Mouse (Mus musculus) limb, embryonic 12.5 days (tissue): ENCODE measurements around the gene Fgf12. TPM values are rescaled to one million over a fixed set of nuclear protein-coding genes. Genes with fewer than 3 reads are reported as not detected.

Experiments used
- ATAC-seq: fragments of 200-750 bp; cut with Nextera tagmentation; 2 replicates; pipeline ENCODE4 v1.8.0; 2017; ENCODE audit warnings: low read depth, moderate TSS enrichment; ENCODE audit not compliant: insufficient number of reproducible peaks, insufficient read depth, low FRiP score, low TSS enrichment
- H3K27ac ChIP-seq: fragments of 300-500 bp; sonication (generic); 2 replicates; pipeline ENCODE4 v1.5.1; 2016; ENCODE audit warnings: mild to moderate bottlenecking, moderate library complexity
- H3K27me3 ChIP-seq: fragments of 300-500 bp; sonication (generic); 2 replicates; pipeline ENCODE4 v1.6.1; 2016; ENCODE audit warnings: mild to moderate bottlenecking, moderate library complexity
- H3K36me3 ChIP-seq: fragments of 300-500 bp; sonication (generic); 2 replicates; pipeline ENCODE4 v1.6.1; 2016; ENCODE audit warnings: mild to moderate bottlenecking, moderate library complexity
- H3K4me1 ChIP-seq: fragments of 300-500 bp; sonication (generic); replicated peaks from 2 replicates; pipeline ENCODE4 v1.6.1; 2016
- H3K4me2 ChIP-seq: fragments of 300-500 bp; sonication (generic); 2 replicates; pipeline ENCODE4 v1.6.1; 2016; ENCODE audit warnings: mild to moderate bottlenecking, moderate library complexity
- H3K4me3 ChIP-seq: fragments of 300-500 bp; sonication (generic); replicated peaks from 2 replicates; pipeline ENCODE4 v1.5.1; 2016; ENCODE audit warnings: mild to moderate bottlenecking
- H3K9ac ChIP-seq: fragments of 300-500 bp; sonication (generic); replicated peaks from 2 replicates; pipeline ENCODE4 v1.6.1; 2016; ENCODE audit warnings: mild to moderate bottlenecking, moderate library complexity
- H3K9me3 ChIP-seq: fragments of 300-500 bp; sonication (generic); 2 replicates; pipeline ENCODE4 v1.6.1; 2016; ENCODE audit warnings: mild to moderate bottlenecking, moderate library complexity
- WGBS: fragments of 180-500 bp; shearing (Covaris S2); methylation state at CpG from one replicate; pipeline ENCODE4 v1.1.7; 2016; 5-methylcytosine and 5-hydroxymethylcytosine counted together
- polyA plus RNA-seq: library from polyadenylated mRNA; unstranded; fragments of >200 nt; fragmentation: Nextera tagmentation; extraction: Ambion mirVana; gene quantifications from 2 replicates; pipeline ENCODE4 v1.2.1, GENCODE M21; 2016

The Fgf12 gene
- polyA plus RNA-seq, 1 experiment from 2014 or later = 5.2 TPM

- Histone ChIP-seq H3K9ac (no peak overlapping the region), H3K4me2 (peak overlapping the region; percentile 27; the same call in 1 of the 2 replicates)
- WGBS = 6% methylated on average over 3 of the region's 3 CpGs
Measured at GRCm38 (mm10) chr16:28610940-28611339, 141.9 kb downstream of the Fgf12 start.

GRCm38 (mm10) chr16:28603155-28603554 lies 149.7 kb downstream of the Fgf12 start:
- no peaks in the 10 kb centered on the region for H3K4me1 ChIP-seq
- 77% methylated on average over 1 of the region's 1 CpGs for WGBS
- no peak overlapping the region for H3K4me2 ChIP-seq
- no peak overlapping the region for H3K27ac ChIP-seq
- no peaks in the 10 kb centered on the region for H3K27me3 ChIP-seq
- H3K9me3 ChIP-seq = no peaks in the 10 kb centered on the region
- no peaks in the 10 kb centered on the region for H3K36me3 ChIP-seq
- no peak for ATAC-seq
- H3K4me3 ChIP-seq = no peak overlapping the region
- H3K9ac ChIP-seq = no peak overlapping the region

More at GRCm38 (mm10) chr16:28610940-28611339, 141.9 kb downstream of the Fgf12 start:
- ATAC-seq = no peak; the same call in 1 of the 2 replicates
- no peaks in the 10 kb centered on the region for H3K9me3 ChIP-seq
- no peaks in the 10 kb centered on the region for H3K36me3 ChIP-seq
- H3K4me3 ChIP-seq = no peak overlapping the region
- peaks cover 15% of the 10 kb centered on the region for H3K4me1 ChIP-seq
- no peak overlapping the region for H3K27ac ChIP-seq
- H3K27me3 ChIP-seq = no peaks in the 10 kb centered on the region

GRCm38 (mm10) chr16:28601723-28602122 lies 151.1 kb downstream of the Fgf12 start:
- no peak overlapping the region for H3K4me3 ChIP-seq
- H3K4me1 ChIP-seq = no peaks in the 10 kb centered on the region
- H3K27me3 ChIP-seq = no peaks in the 10 kb centered on the region
- WGBS = 72% methylated on average over 4 of the region's 4 CpGs
- H3K4me2 ChIP-seq = no peak overlapping the region
- H3K9ac ChIP-seq = no peak overlapping the region
- no peak for ATAC-seq
- no peaks in the 10 kb centered on the region for H3K9me3 ChIP-seq
- no peak overlapping the region for H3K27ac ChIP-seq
- no peaks in the 10 kb centered on the region for H3K36me3 ChIP-seq

- Histone ChIP-seq H3K27me3 (peaks cover 7% of the 10 kb centered on the region; the same call in 1 of the 2 replicates), H3K4me2 (no peak overlapping the region), H3K36me3 (no peaks in the 10 kb centered on the region), H3K27ac (no peak overlapping the region), H3K9ac (no peak overlapping the region), H3K4me1 (no peaks in the 10 kb centered on the region), H3K9me3 (no peaks in the 10 kb centered on the region), H3K4me3 (no peak overlapping the region)
- ATAC-seq = no peak
- WGBS = 82% methylated on average over 13 of the region's 13 CpGs
Measured at GRCm38 (mm10) chr16:28596112-28596511, 156.8 kb downstream of the Fgf12 start.

- Histone ChIP-seq H3K27ac (no peak overlapping the region), H3K9me3 (no peaks in the 10 kb centered on the region), H3K4me3 (peak overlapping the region; percentile 33), H3K27me3 (peaks cover 7% of the 10 kb centered on the region; the same call in 1 of the 2 replicates), H3K4me2 (peak overlapping the region; percentile 56), H3K36me3 (no peaks in the 10 kb centered on the region), H3K9ac (no peak overlapping the region), H3K4me1 (no peaks in the 10 kb centered on the region)
- 28% methylated on average over 26 of the region's 26 CpGs for WGBS
- ATAC-seq = peak; percentile 52; the same call in 1 of the 2 replicates
Measured at GRCm38 (mm10) chr16:28593075-28593915, 159.6 kb downstream of the Fgf12 start.

- no peak overlapping the region for H3K4me2 ChIP-seq
- H3K36me3 ChIP-seq = no peaks in the 10 kb centered on the region
- H3K4me1 ChIP-seq = no peaks in the 10 kb centered on the region
- 89% methylated on average over 6 of the region's 6 CpGs for WGBS
- no peak overlapping the region for H3K27ac ChIP-seq
- no peak for ATAC-seq
- no peaks in the 10 kb centered on the region for H3K9me3 ChIP-seq
- H3K4me3 ChIP-seq = no peak overlapping the region
- peaks cover 7% of the 10 kb centered on the region; the same call in 1 of the 2 replicates for H3K27me3 ChIP-seq
- no peak overlapping the region for H3K9ac ChIP-seq
Measured at GRCm38 (mm10) chr16:28592466-28592865, 160.4 kb downstream of the Fgf12 start.

- WGBS = 70% methylated on average over 9 of the region's 9 CpGs
- no peak overlapping the region for H3K9ac ChIP-seq
- no peak overlapping the region for H3K4me3 ChIP-seq
- no peak overlapping the region for H3K27ac ChIP-seq
- no peaks in the 10 kb centered on the region for H3K36me3 ChIP-seq
- no peak overlapping the region for H3K4me2 ChIP-seq
- no peaks in the 10 kb centered on the region for H3K4me1 ChIP-seq
- no peak for ATAC-seq
- no peaks in the 10 kb centered on the region for H3K9me3 ChIP-seq
- H3K27me3 ChIP-seq = peaks cover 7% of the 10 kb centered on the region; the same call in 1 of the 2 replicates
Measured at GRCm38 (mm10) chr16:28591583-28591982, 161.3 kb downstream of the Fgf12 start.

GRCm38 (mm10) chr16:28572212-28572611 lies 180.7 kb downstream of the Fgf12 start:
- Histone ChIP-seq H3K27ac (no peak overlapping the region), H3K9ac (no peak overlapping the region), H3K9me3 (no peaks in the 10 kb centered on the region), H3K4me3 (no peak overlapping the region), H3K4me1 (no peaks in the 10 kb centered on the region), H3K27me3 (no peaks in the 10 kb centered on the region), H3K36me3 (no peaks in the 10 kb centered on the region), H3K4me2 (no peak overlapping the region)
- ATAC-seq = no peak
- 38% methylated on average over 3 of the region's 3 CpGs for WGBS

- H3K27ac ChIP-seq = no peak overlapping the region
- H3K4me3 ChIP-seq = peak overlapping the region; percentile 60
- under 1% methylated on average over 58 of the region's 58 CpGs for WGBS
- no peaks in the 10 kb centered on the region for H3K9me3 ChIP-seq
- peak overlapping the region; percentile 99 for H3K4me2 ChIP-seq
- ATAC-seq = peak; percentile 37; the same call in 1 of the 2 replicates
- peaks cover 35% of the 10 kb centered on the region for H3K27me3 ChIP-seq
- H3K9ac ChIP-seq = no peak overlapping the region; the same call in 1 of the 2 replicates
- H3K4me1 ChIP-seq = peaks cover 12% of the 10 kb centered on the region
- no peaks in the 10 kb centered on the region for H3K36me3 ChIP-seq
Measured at GRCm38 (mm10) chr16:28564716-28565217, 188.1 kb downstream of the Fgf12 start.

GRCm38 (mm10) chr16:28564075-28564715 lies 188.7 kb downstream of the Fgf12 start:
- Histone ChIP-seq H3K4me3 (peak overlapping the region; percentile 60), H3K36me3 (no peaks in the 10 kb centered on the region), H3K9me3 (no peaks in the 10 kb centered on the region), H3K4me1 (peaks cover 12% of the 10 kb centered on the region), H3K27ac (no peak overlapping the region), H3K4me2 (peak overlapping the region; percentile 99), H3K9ac (no peak overlapping the region; the same call in 1 of the 2 replicates), H3K27me3 (peaks cover 35% of the 10 kb centered on the region)
- ATAC-seq = peak; percentile 76
- WGBS = under 1% methylated on average over 45 of the region's 45 CpGs

GRCm38 (mm10) chr16:28562847-28563246 lies 190.0 kb downstream of the Fgf12 start:
- H3K36me3 ChIP-seq = no peaks in the 10 kb centered on the region
- H3K9ac ChIP-seq = no peak overlapping the region
- no peak overlapping the region for H3K4me2 ChIP-seq
- no peak overlapping the region for H3K4me3 ChIP-seq
- H3K27ac ChIP-seq = no peak overlapping the region
- peaks cover 35% of the 10 kb centered on the region for H3K27me3 ChIP-seq
- 72% methylated on average over 6 of the region's 6 CpGs for WGBS
- H3K4me1 ChIP-seq = peaks cover 12% of the 10 kb centered on the region
- no peak for ATAC-seq
- no peaks in the 10 kb centered on the region for H3K9me3 ChIP-seq
